Mouse (Mus musculus): ENCODE data around the gene Psg28. TPM values are rescaled to one million over a fixed set of nuclear protein-coding genes. Genes with fewer than 3 reads are reported as not detected.
"Not testable (repeated sequence)": the region's sequence is repeated elsewhere in the genome, so short reads cannot be mapped to it uniquely, and the experiment has no call there.

Gene Psg28
- polyA plus RNA-seq (2012; rRNA removed), result 0.05 TPM in 1 of 2 replicates, not detected in the other

- DNase-seq (ENCODE audit: low read depth), result not testable (repeated sequence)
Measured at GRCm38 (mm10) chr7:18431941-18432340, at the start of gene Psg28. TSS of gene Psg28 (minus strand) at chr7:18432041.

- DNase-seq (ENCODE audit: low read depth), result peak; percentile 7
- TF ChIP-seq POLR2A (IDR thresholded peaks at IDR 0.05; ENCODE audit: borderline replicate concordance, extremely low read depth, insufficient read depth, insufficient read length, poor library complexity, severe bottlenecking) (no peak), CTCF (IDR thresholded peaks at IDR 0.05; ENCODE audit: borderline replicate concordance, extremely low read depth, insufficient read depth, insufficient read length) (no peak)
Measured at GRCm38 (mm10) chr7:18403407-18403806, 28.4 kb downstream of the Psg28 start.

GRCm38 (mm10) chr7:18402527-18403237, 29.2 kb downstream of the Psg28 start:
- TF ChIP-seq POLR2A (IDR thresholded peaks at IDR 0.05; ENCODE audit: borderline replicate concordance, extremely low read depth, insufficient read depth, insufficient read length, poor library complexity, severe bottlenecking) (no peak), CTCF (IDR thresholded peaks at IDR 0.05; ENCODE audit: borderline replicate concordance, extremely low read depth, insufficient read depth, insufficient read length) (no peak)
- DNase-seq (ENCODE audit: low read depth), result peak; percentile 65

GRCm38 (mm10) chr7:18391483-18391882, 40.4 kb downstream of the Psg28 start:
- DNase-seq (ENCODE audit: low read depth), result not testable (repeated sequence)

- no peak for DNase-seq (ENCODE audit: low read depth)
- no peak for TF ChIP-seq CTCF (IDR thresholded peaks at IDR 0.05; ENCODE audit: borderline replicate concordance, extremely low read depth, insufficient read depth, insufficient read length)
- TF ChIP-seq POLR2A (IDR thresholded peaks at IDR 0.05; ENCODE audit: borderline replicate concordance, extremely low read depth, insufficient read depth, insufficient read length, poor library complexity, severe bottlenecking), result no peak
Measured at GRCm38 (mm10) chr7:18378295-18378694, 53.5 kb downstream of the Psg28 start.

Other genes starting within 250 kb of the Psg28 start
- 0.04 TPM in 1 of 2 replicates, not detected in the other for gene Mill1, start 186.7 kb downstream of the Psg28 start, polyA plus RNA-seq (2012; rRNA removed)
- 0.14 TPM in 1 of 2 replicates, not detected in the other for gene Psg18, start 77.0 kb downstream of the Psg28 start, polyA plus RNA-seq (2012; rRNA removed)
- gene Psg26, start 52.1 kb upstream of the Psg28 start, polyA plus RNA-seq (2012; rRNA removed), result not detected in 2 replicates
- gene Psg25, start 100.2 kb upstream of the Psg28 start, polyA plus RNA-seq (2012; rRNA removed), result 0.03 and 0.04 TPM in 2 replicates
- gene Psg27, start 135.3 kb upstream of the Psg28 start, polyA plus RNA-seq (2012; rRNA removed), result 0.06 and 0.07 TPM in 2 replicates
- 0.04 TPM in 1 of 2 replicates, not detected in the other for gene Psg23, start 184.5 kb upstream of the Psg28 start, polyA plus RNA-seq (2012; rRNA removed)
- gene Psg21, start 224.7 kb upstream of the Psg28 start, polyA plus RNA-seq (2012; rRNA removed), result 0.14 and 0.16 TPM in 2 replicates

All from brain, embryonic 14.5 days (tissue).